Mouse (Mus musculus) heart, postnatal 0 days (tissue): Measurements from ENCODE around the gene Ccdc38. TPM values are rescaled to one million over a fixed set of nuclear protein-coding genes. Genes with fewer than 3 reads are reported as not detected.

ENCODE experiments used
- ATAC-seq: fragments of 200-750 bp; cut with Nextera tagmentation; 2 replicates; pipeline ENCODE4 v1.8.0; 2017; ENCODE audit warnings: low read depth, moderate number of reproducible peaks, moderate library complexity; ENCODE audit not compliant: insufficient read depth
- DNase-seq: peaks from one replicate; pipeline ENCODE4 v3.0.0-alpha.2; 2016; ENCODE audit warnings: low spot score
- H3K27ac ChIP-seq: fragments of 300-500 bp; sonication (generic); 2 replicates; pipeline ENCODE4 v1.5.1; 2014; ENCODE audit warnings: low read depth, mild to moderate bottlenecking
- H3K27me3 ChIP-seq: fragments of 300-500 bp; sonication (generic); 2 replicates; pipeline ENCODE4 v1.6.1; 2014; ENCODE audit warnings: low read length, mixed read lengths; ENCODE audit not compliant: control insufficient read depth, insufficient read depth
- H3K36me3 ChIP-seq: fragments of 300-500 bp; sonication (generic); replicated peaks from 2 replicates; pipeline ENCODE4 v1.6.1; 2014; ENCODE audit warnings: low read length, mixed read lengths; ENCODE audit not compliant: control insufficient read depth, insufficient read depth
- H3K4me1 ChIP-seq: fragments of 300-500 bp; sonication (generic); 2 replicates; pipeline ENCODE4 v1.6.1; 2014; ENCODE audit warnings: antibody characterized with exemption; ENCODE audit not compliant: control insufficient read depth, insufficient read depth
- H3K4me2 ChIP-seq: fragments of 300-500 bp; sonication (generic); 2 replicates; pipeline ENCODE4 v1.6.1; 2014; ENCODE audit warnings: low read depth, mild to moderate bottlenecking, low read length, moderate library complexity
- H3K4me3 ChIP-seq: fragments of 300-500 bp; sonication (generic); 2 replicates; pipeline ENCODE4 v1.5.1; 2014; ENCODE audit warnings: low read depth, low read length
- H3K9ac ChIP-seq: fragments of 300-500 bp; sonication (generic); replicated peaks from 2 replicates; pipeline ENCODE4 v1.6.1; 2014; ENCODE audit warnings: low read depth, low read length, mixed read lengths
- H3K9me3 ChIP-seq: fragments of 300-500 bp; sonication (generic); replicated peaks from 2 replicates; pipeline ENCODE4 v1.6.1; 2016; ENCODE audit warnings: low read length; ENCODE audit not compliant: control insufficient read depth
- CTCF ChIP-seq: IDR thresholded peaks from 2 replicates; pipeline ENCODE4 v1.5.1; 2016; ENCODE audit warnings: antibody characterized with exemption, control low read depth, low read depth
- EP300 ChIP-seq: IDR thresholded peaks from 2 replicates; pipeline ENCODE4 v1.6.1; 2016; ENCODE audit warnings: antibody characterized with exemption, low read depth
- WGBS: fragments of 180-500 bp; shearing (Covaris S2); extraction: QIAGEN DNeasy Blood & Tissue Kit; methylation state at CpG from one replicate; pipeline ENCODE4 v1.1.7; 2014; 5-methylcytosine and 5-hydroxymethylcytosine counted together
- polyA plus RNA-seq: library from polyadenylated mRNA; unstranded; fragments of >200 nt; fragmentation: Nextera tagmentation; extraction: Ambion mirVana; gene quantifications from 2 replicates; pipeline ENCODE4 v1.2.1, GENCODE M21; 2015
- total RNA-seq: library from RNA; depleted of rRNA; stranded (reverse); fragments of >200 nt; gene quantifications from 2 replicates; pipeline ENCODE4 v1.2.3, GENCODE M21; 2014; ENCODE audit warnings: low replicate concordance

Ccdc38 gene
- total and polyA plus RNA-seq, 2 experiments from 2014 or later = 0.11 TPM; not detected in 1

GRCm38 (mm10) chr10:93595831-93596230 lies 55.4 kb downstream of the Ccdc38 start:
- Histone ChIP-seq H3K27ac (no peak overlapping the region), H3K9ac (no peak overlapping the region), H3K4me1 (no peaks in the 10 kb centered on the region), H3K4me2 (no peak overlapping the region), H3K9me3 (no peaks in the 10 kb centered on the region), H3K27me3 (no peaks in the 10 kb centered on the region), H3K4me3 (no peak overlapping the region), H3K36me3 (no peaks in the 10 kb centered on the region)
- 55% methylated on average over 4 of the region's 4 CpGs for WGBS
- ATAC-seq (no peak), DNase-seq (no peak)
- TF ChIP-seq EP300 = no peak

- Histone ChIP-seq H3K36me3 (no peaks in the 10 kb centered on the region), H3K9me3 (no peaks in the 10 kb centered on the region), H3K4me2 (no peak overlapping the region), H3K4me1 (no peaks in the 10 kb centered on the region), H3K27me3 (no peaks in the 10 kb centered on the region), H3K9ac (no peak overlapping the region), H3K27ac (no peak overlapping the region), H3K4me3 (no peak overlapping the region)
- 76% methylated on average over 3 of the region's 3 CpGs for WGBS
- no peak for DNase-seq
- ATAC-seq = no peak
- TF ChIP-seq EP300 (no peak), CTCF (no peak)
Measured at GRCm38 (mm10) chr10:93596641-93597040, 56.2 kb downstream of the Ccdc38 start.

GRCm38 (mm10) chr10:93602309-93602708 lies 61.9 kb downstream of the Ccdc38 start:
- H3K9ac ChIP-seq = no peak overlapping the region
- H3K36me3 ChIP-seq = no peaks in the 10 kb centered on the region
- H3K4me2 ChIP-seq = no peak overlapping the region
- H3K9me3 ChIP-seq = no peaks in the 10 kb centered on the region
- TF ChIP-seq CTCF (no peak), EP300 (no peak)
- H3K4me1 ChIP-seq = no peaks in the 10 kb centered on the region
- no peak overlapping the region for H3K27ac ChIP-seq
- no peaks in the 10 kb centered on the region for H3K27me3 ChIP-seq
- H3K4me3 ChIP-seq = no peak overlapping the region
- DNase-seq (no peak), ATAC-seq (no peak)
- WGBS = 70% methylated on average over 5 of the region's 5 CpGs

DNA sequence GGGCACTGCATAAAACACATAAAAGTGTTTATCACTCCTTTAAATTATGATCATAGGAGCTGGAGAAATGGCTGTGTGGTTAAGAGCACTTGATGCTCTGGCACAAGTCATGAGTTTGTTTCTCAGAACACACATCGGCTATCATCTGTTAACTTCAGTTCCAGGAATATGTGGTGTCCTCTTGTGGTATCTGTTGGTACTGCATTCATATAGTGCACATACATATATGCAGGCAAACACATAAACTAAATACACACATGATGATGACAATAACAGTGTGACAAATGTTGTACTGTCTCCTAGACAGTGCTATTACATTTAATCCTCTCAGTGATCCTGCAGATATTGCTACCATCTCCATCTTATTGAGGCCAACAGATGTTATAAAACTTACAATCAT lies 62.8 kb downstream of the Ccdc38 start:
- ATAC-seq = no peak

GRCm38 (mm10) chr10:93606326-93606725 lies 65.9 kb downstream of the Ccdc38 start:
- no peak overlapping the region for H3K9ac ChIP-seq
- no peaks in the 10 kb centered on the region for H3K27me3 ChIP-seq
- DNase-seq = no peak
- no peak for ATAC-seq
- TF ChIP-seq EP300 = no peak
- no peak for TF ChIP-seq CTCF
- WGBS = 89% methylated on average over 9 of the region's 9 CpGs
- no peak overlapping the region for H3K4me3 ChIP-seq
- H3K4me2 ChIP-seq = no peak overlapping the region
- H3K9me3 ChIP-seq = peaks cover 16% of the 10 kb centered on the region; the same call in 1 of the 2 replicates
- no peak overlapping the region for H3K27ac ChIP-seq
- no peaks in the 10 kb centered on the region for H3K4me1 ChIP-seq
- no peaks in the 10 kb centered on the region for H3K36me3 ChIP-seq

More for the DNA sequence above, 62.8 kb downstream of the Ccdc38 start:
- Histone ChIP-seq H3K27me3 (no peaks in the 10 kb centered on the region), H3K4me1 (no peaks in the 10 kb centered on the region), H3K4me2 (no peak overlapping the region), H3K4me3 (no peak overlapping the region), H3K9ac (no peak overlapping the region), H3K9me3 (peaks cover 2% of the 10 kb centered on the region; the same call in 1 of the 2 replicates), H3K36me3 (no peaks in the 10 kb centered on the region), H3K27ac (no peak overlapping the region)
- DNase-seq = no peak
- WGBS = 91% methylated on average over 1 of the region's 1 CpGs
- TF ChIP-seq CTCF (no peak), EP300 (no peak)

- no peak overlapping the region for H3K4me3 ChIP-seq
- H3K4me1 ChIP-seq = no peaks in the 10 kb centered on the region
- WGBS = 64% methylated on average over 9 of the region's 9 CpGs
- DNase-seq = no peak
- no peaks in the 10 kb centered on the region for H3K36me3 ChIP-seq
- ATAC-seq = no peak
- no peak overlapping the region for H3K9ac ChIP-seq
- no peak overlapping the region for H3K27ac ChIP-seq
- TF ChIP-seq EP300 = no peak
- TF ChIP-seq CTCF = peak; percentile 28
- H3K4me2 ChIP-seq = no peak overlapping the region
- peaks cover 16% of the 10 kb centered on the region; the same call in 1 of the 2 replicates for H3K9me3 ChIP-seq
- H3K27me3 ChIP-seq = no peaks in the 10 kb centered on the region
Measured at GRCm38 (mm10) chr10:93608051-93608450, 67.6 kb downstream of the Ccdc38 start.
